Mouse (Mus musculus) embryonic facial prominence, embryonic 11.5 days (tissue): ENCODE data around the gene Akt2. TPM values are rescaled to one million over a fixed set of nuclear protein-coding genes. Genes with fewer than 3 reads are reported as not detected.

Experiments
- ATAC-seq: fragments of 200-750 bp; cut with Nextera tagmentation; replicated peaks from 2 replicates; pipeline ENCODE4 v1.8.0; 2017; ENCODE audit warnings: low read depth; ENCODE audit not compliant: insufficient number of reproducible peaks, low FRiP score, low TSS enrichment
- DNase-seq: peaks from one replicate; pipeline ENCODE4 v3.0.0-alpha.2; 2015; ENCODE audit warnings: low spot score
- H3K27ac ChIP-seq: fragments of 300-500 bp; sonication (generic); replicated peaks from 2 replicates; pipeline ENCODE4 v1.5.1; 2014; ENCODE audit warnings: mild to moderate bottlenecking, low read depth, low read length, control low read depth
- H3K27me3 ChIP-seq: fragments of 300-500 bp; sonication (generic); 2 replicates; pipeline ENCODE4 v1.6.1; 2014; ENCODE audit warnings: mild to moderate bottlenecking, low read length, moderate library complexity, mixed read lengths; ENCODE audit not compliant: control insufficient read depth, insufficient read depth
- H3K36me3 ChIP-seq: fragments of 300-500 bp; sonication (generic); replicated peaks from 2 replicates; pipeline ENCODE4 v1.6.1; 2014; ENCODE audit warnings: low read depth, mild to moderate bottlenecking, low read length, moderate library complexity, mixed read lengths; ENCODE audit not compliant: control insufficient read depth, insufficient read depth
- H3K4me1 ChIP-seq: fragments of 300-500 bp; sonication (generic); 2 replicates; pipeline ENCODE4 v1.6.1; 2014; ENCODE audit warnings: low read length, mixed read lengths; ENCODE audit not compliant: control insufficient read depth, insufficient read depth
- H3K4me2 ChIP-seq: fragments of 300-500 bp; sonication (generic); 2 replicates; pipeline ENCODE4 v1.6.1; 2014; ENCODE audit warnings: low read depth, mild to moderate bottlenecking, control low read depth, low read length, moderate library complexity
- H3K4me3 ChIP-seq: fragments of 300-500 bp; sonication (generic); 2 replicates; pipeline ENCODE4 v1.5.1; 2014; ENCODE audit warnings: low read depth, low read length, control low read depth
- H3K9ac ChIP-seq: fragments of 300-500 bp; sonication (generic); replicated peaks from 2 replicates; pipeline ENCODE4 v1.6.1; 2014; ENCODE audit warnings: mild to moderate bottlenecking, control low read depth, low read length
- H3K9me3 ChIP-seq: fragments of 300-500 bp; sonication (generic); replicated peaks from 2 replicates; pipeline ENCODE4 v1.6.1; 2016; ENCODE audit warnings: mild to moderate bottlenecking, low read length, inconsistent platforms, mixed read lengths; ENCODE audit not compliant: control insufficient read depth
- WGBS: fragments of 180-500 bp; shearing (Covaris S2); extraction: QIAGEN DNeasy Blood & Tissue Kit; methylation state at CpG from one replicate; pipeline ENCODE4 v1.1.7; 2014; 5-methylcytosine and 5-hydroxymethylcytosine counted together
- polyA plus RNA-seq: library from polyadenylated mRNA; unstranded; fragments of >200 nt; fragmentation: Nextera tagmentation; extraction: Ambion mirVana; gene quantifications from 2 replicates; pipeline ENCODE4 v1.2.1, GENCODE M21; 2014

Akt2 gene
- polyA plus RNA-seq = 82.8 and 83.3 TPM in 2 replicates

DNA sequence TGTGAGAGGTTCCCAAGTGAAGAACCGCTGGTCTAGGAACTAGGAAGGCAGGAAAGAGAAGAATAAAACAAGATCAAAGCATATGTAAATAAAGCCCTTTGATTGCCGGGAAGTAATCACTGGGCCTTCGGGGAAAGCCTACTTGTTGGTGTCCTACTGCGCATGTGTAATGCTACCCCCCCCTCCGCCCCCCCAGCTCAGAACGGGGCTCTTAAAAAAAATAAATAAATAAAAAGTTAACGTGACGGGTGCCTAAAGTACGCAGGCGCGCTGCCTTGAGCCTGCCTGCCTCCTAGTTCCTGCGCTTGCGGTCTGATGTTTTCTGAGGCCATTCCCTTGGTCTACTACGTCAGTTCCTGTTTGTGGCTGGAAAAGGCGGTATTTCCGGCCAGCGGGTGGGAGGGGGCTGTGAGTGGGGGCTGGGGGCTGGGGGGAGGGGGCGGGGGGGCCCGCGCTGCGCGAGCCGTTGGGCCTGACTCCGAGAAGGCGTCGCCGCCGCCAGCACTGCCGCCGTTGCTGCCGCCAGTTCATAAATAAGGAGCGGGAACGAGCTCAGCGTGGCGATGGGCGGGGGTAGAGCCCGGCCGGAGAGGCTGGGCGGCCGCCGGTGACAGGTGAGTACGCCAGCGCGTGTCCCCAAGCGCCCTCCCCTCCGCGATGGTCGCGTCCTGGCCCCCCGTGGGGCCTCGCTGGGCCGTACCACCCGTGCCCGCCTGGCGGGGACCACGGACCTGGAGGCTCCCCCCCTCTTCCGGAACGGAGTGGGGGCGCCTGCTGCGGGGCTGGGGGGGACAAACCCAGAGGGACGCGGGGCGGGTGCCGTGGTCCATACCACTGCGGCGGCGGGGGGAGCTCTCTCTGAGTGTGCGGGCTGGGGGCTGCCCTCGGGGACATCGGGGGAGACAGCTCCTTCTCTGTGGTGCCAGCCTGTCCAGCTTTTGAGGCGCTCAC is at the start of gene Akt2:
TSS of gene Akt2 (plus strand) at position 287 of the 951 bp plus-strand sequence.
- ATAC-seq = peak; percentile 89
- no peaks in the 10 kb centered on the region for H3K36me3 ChIP-seq
- H3K9me3 ChIP-seq = no peaks in the 10 kb centered on the region
- H3K27ac ChIP-seq = peak within 1 kb of the TSS; percentile 78
- peaks cover 3% of the 10 kb centered on the region for H3K4me1 ChIP-seq
- H3K4me3 ChIP-seq = peak within 1 kb of the TSS; percentile 63
- WGBS = under 1% methylated on average over 55 of the region's 71 CpGs
- peak within 1 kb of the TSS; percentile 44 for H3K4me2 ChIP-seq
- no peaks in the 10 kb centered on the region for H3K27me3 ChIP-seq
- peak; percentile 96 for DNase-seq
- peak within 1 kb of the TSS; percentile 66 for H3K9ac ChIP-seq

- Histone ChIP-seq H3K27me3 (no peaks in the 10 kb centered on the region), H3K27ac (no peak overlapping the region), H3K4me3 (peak overlapping the region; percentile 44), H3K36me3 (no peaks in the 10 kb centered on the region), H3K9ac (peak overlapping the region; percentile 59), H3K9me3 (no peaks in the 10 kb centered on the region), H3K4me1 (no peaks in the 10 kb centered on the region), H3K4me2 (peak overlapping the region; percentile 87)
- ATAC-seq = no peak
- WGBS = 56% methylated on average over 5 of the region's 5 CpGs
- DNase-seq = no peak
Observed at GRCm38 (mm10) chr7:27541922-27542321, 49.4 kb upstream of the Akt2 start.

GRCm38 (mm10) chr7:27542392-27543033 is 48.8 kb upstream of the Akt2 start:
- Histone ChIP-seq H3K4me3 (peak overlapping the region; percentile 44), H3K4me1 (no peaks in the 10 kb centered on the region), H3K27ac (peak overlapping the region; percentile 13; the same call in 1 of the 2 replicates), H3K27me3 (no peaks in the 10 kb centered on the region), H3K9me3 (no peaks in the 10 kb centered on the region), H3K36me3 (no peaks in the 10 kb centered on the region), H3K4me2 (peak overlapping the region; percentile 87), H3K9ac (peak overlapping the region; percentile 59)
- ATAC-seq = peak; percentile 90
- DNase-seq = peak; percentile 93
- 4% methylated on average over 30 of the region's 30 CpGs for WGBS

DNA sequence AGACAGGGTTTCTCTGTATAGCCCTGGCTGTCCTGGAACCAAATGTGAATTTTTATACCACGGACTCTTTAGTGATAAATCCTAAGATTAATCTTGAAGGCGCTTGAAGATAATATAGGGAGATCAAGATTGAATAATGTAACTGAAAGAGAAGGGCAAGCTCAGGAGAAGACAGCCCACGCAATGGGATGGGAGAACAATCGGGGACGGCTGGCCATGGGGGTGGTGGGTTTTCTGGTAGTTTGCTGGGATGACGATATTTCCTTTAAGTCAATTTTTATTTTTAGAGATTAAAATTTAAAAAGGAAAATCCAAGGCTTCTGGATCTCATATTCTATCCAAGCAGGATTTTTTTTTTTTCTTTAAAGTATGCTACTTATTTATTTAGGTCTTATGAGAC is 48.3 kb upstream of the Akt2 start:
- Histone ChIP-seq H3K4me1 (no peaks in the 10 kb centered on the region), H3K9me3 (no peaks in the 10 kb centered on the region), H3K4me2 (peak overlapping the region; percentile 87), H3K27ac (no peak overlapping the region), H3K27me3 (no peaks in the 10 kb centered on the region), H3K36me3 (no peaks in the 10 kb centered on the region), H3K4me3 (peak overlapping the region; percentile 44), H3K9ac (peak overlapping the region; percentile 59)
- ATAC-seq (0 out of 2 replicates have a peak, but pooled peaks have one; percentile 20), DNase-seq (no peak)
- WGBS = 54% methylated on average over 6 of the region's 6 CpGs

GRCm38 (mm10) chr7:27543851-27544250 is 47.5 kb upstream of the Akt2 start:
- Histone ChIP-seq H3K9ac (no peak overlapping the region), H3K9me3 (no peaks in the 10 kb centered on the region), H3K4me1 (no peaks in the 10 kb centered on the region), H3K36me3 (no peaks in the 10 kb centered on the region), H3K4me2 (no peak overlapping the region), H3K27ac (no peak overlapping the region), H3K27me3 (no peaks in the 10 kb centered on the region), H3K4me3 (no peak overlapping the region)
- WGBS = 92% methylated on average over 4 of the region's 4 CpGs
- no peak for DNase-seq
- ATAC-seq = no peak

- Histone ChIP-seq H3K9ac (no peak overlapping the region), H3K4me2 (no peak overlapping the region)
Observed at GRCm38 (mm10) chr7:27544675-27545370, 46.5 kb upstream of the Akt2 start.

GRCm38 (mm10) chr7:27549597-27549996 is 41.8 kb upstream of the Akt2 start:
- no peak for DNase-seq
- 74% methylated on average over 6 of the region's 6 CpGs for WGBS
- no peak overlapping the region for H3K9ac ChIP-seq

More at GRCm38 (mm10) chr7:27544675-27545370, 46.5 kb upstream of the Akt2 start:
- no peaks in the 10 kb centered on the region for H3K4me1 ChIP-seq
- H3K4me3 ChIP-seq = no peak overlapping the region
- DNase-seq (no peak), ATAC-seq (no peak)
- H3K9me3 ChIP-seq = no peaks in the 10 kb centered on the region
- no peaks in the 10 kb centered on the region for H3K27me3 ChIP-seq
- no peaks in the 10 kb centered on the region for H3K36me3 ChIP-seq
- WGBS = 86% methylated on average over 12 of the region's 12 CpGs
- no peak overlapping the region for H3K27ac ChIP-seq

More at GRCm38 (mm10) chr7:27549597-27549996, 41.8 kb upstream of the Akt2 start:
- no peak for ATAC-seq
- no peaks in the 10 kb centered on the region for H3K27me3 ChIP-seq
- H3K9me3 ChIP-seq = no peaks in the 10 kb centered on the region
- no peaks in the 10 kb centered on the region for H3K36me3 ChIP-seq
- H3K4me2 ChIP-seq = no peak overlapping the region
- no peaks in the 10 kb centered on the region for H3K4me1 ChIP-seq
- H3K4me3 ChIP-seq = no peak overlapping the region
- H3K27ac ChIP-seq = no peak overlapping the region
